Mouse (Mus musculus) ES-E14 (cell line): ENCODE measurements at regions not wholly inside any gene's neighbourhood (a gene's known extent, or its start where the extent isn't known, plus 50 kb on each side); places are given as distances from the start of the nearest gene placed in this dataset.

Source experiments
- MAFK ChIP-seq: IDR thresholded peaks from 2 replicates; pipeline ENCODE4 v1.6.1; 2014; ENCODE audit warnings: mild to moderate bottlenecking, low read depth, low read length, inconsistent platforms; ENCODE audit not compliant: insufficient read depth
- ZC3H11A ChIP-seq: IDR thresholded peaks from 2 replicates; pipeline ENCODE4 v1.6.1; 2012; ENCODE audit warnings: low read depth, mild to moderate bottlenecking, inconsistent platforms, low read length, borderline replicate concordance

DNA sequence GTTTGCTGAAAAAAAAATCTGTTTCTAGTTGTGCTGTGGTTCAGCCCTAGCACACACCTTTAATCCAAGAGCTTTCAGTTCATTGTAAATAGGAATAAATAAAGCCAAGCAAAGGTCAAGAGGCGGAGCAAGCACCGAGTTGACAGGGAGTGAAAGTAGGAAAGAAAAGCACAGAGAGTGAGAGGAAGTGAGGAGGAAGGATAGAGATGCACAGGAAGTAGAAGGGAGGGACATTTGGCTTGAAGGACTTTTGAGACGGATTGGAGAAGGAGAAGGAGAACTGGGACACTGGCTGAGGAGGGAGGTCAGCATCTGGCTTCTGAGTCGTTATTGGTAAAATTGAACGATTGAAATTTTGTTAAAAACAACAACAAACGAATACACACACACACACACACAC lies 402.0 kb upstream of the Igfbp7 start:
- TF ChIP-seq MAFK (no peak), ZC3H11A (no peak)
